Mouse (Mus musculus) embryonic fibroblast, embryonic 13.5 days (primary cell): ENCODE measurements at regions not wholly inside any gene's neighbourhood (a gene's known extent, or its start where the extent isn't known, plus 50 kb on each side); places are given as distances from the start of the nearest gene placed in this dataset.

Experiments used
- CTCF ChIP-seq: IDR thresholded peaks from 2 replicates; pipeline ENCODE4 v1.5.1; 2011; ENCODE audit warnings: mild to moderate bottlenecking, control low read depth, low read length, moderate library complexity, borderline replicate concordance; ENCODE audit not compliant: insufficient read depth
- POLR2A ChIP-seq: IDR thresholded peaks from 2 replicates; pipeline ENCODE4 v1.6.1; 2011; ENCODE audit warnings: low read depth, mild to moderate bottlenecking, control low read depth, low read length, moderate library complexity

DNA sequence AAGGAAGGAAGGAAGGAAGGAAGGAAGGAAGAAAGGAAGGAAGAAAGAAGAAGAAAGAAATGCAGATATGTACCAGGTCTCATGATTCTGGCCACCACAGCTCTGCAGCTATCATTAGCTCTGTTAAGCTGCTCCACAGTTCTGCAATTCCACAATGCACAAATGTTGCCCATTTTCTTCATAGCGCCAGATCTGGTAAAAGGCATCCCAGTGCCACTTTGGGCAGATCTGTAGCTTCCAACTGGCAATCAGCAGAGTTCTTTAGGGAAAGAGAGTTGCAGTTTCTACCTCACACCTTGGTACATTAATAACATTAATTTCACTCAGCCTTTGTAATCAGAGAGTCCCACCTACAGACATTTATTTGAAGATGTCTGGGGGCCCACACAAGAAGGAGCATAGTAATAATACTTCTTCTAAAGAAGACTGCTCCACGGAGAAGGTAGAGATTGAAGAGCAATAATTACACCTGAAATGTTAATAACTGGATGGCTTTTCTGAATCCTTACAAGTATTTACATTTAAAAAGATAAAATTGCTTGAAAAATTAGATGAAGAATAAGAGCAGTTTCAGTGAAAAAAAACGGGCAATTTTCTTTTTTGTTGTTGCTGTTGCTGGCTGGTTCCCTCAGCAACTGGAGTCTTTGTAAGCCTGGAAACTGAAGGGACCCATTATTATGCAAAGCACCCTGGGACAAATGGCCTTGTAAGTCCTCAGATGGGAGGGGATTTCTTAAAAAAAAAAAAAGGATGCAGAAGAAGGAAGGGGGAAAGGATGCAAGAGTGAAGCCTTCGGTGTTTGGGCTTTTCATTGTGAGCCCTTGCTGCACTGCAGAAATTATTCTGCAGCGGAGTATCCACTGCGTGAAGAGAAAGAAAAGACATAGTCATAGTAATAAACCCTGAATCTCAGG is 418.1 kb upstream of the Nr5a2 start:
- TF ChIP-seq CTCF (no peak), POLR2A (no peak)
